Mouse (Mus musculus) heart, adult 9 months (tissue): ENCODE results near the gene 9330159F19Rik.

Source experiments
- DNase-seq, 2 experiments: peaks; one replicate each; pipeline ENCODE4 v3.0.0; 2022; ENCODE audit warnings: low spot score in 2 of 2

The 9330159F19Rik gene

DNA sequence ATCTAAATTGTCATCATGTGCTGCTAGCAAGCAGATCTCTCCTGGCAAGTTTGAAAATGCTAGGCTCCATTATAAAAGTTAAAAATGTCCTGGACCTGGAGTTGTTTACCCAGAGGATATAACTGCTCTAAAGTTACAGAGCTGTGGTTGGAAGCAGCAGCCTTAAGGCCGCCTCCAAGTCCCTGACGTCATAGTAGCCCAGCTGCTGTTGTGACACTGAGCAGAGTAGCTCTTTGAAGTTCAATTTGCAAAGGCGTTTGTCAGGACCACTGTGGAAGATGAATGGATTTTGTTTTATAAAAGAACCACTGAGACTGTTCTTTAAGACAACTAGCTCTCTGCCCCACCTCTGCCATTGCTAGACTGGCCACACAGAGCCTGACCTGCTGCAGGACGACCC is at the start of gene 9330159F19Rik:
Gene 9330159F19Rik (plus strand): TSS at position 154 of the 400 bp plus-strand sequence.
- peak; percentile 4 to 33 for DNase-seq

DNA sequence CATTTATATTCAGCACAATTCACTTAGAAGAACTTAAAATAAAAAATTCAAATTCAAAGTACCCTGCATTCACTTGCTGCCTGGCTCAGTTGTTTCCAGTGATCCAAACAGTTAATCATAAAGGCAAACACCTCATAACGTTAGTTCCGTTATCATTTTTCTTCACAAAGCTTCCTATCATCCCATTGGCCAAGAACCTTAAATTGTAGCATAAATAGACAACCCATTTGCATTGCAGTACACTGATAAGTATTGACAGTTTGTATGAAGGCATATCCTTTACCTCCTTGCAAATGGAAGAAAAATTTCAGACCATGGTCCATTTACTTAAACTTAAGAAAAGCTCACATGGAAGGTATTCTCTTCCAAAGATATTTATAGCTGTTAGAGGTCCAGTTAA is 49.7 kb upstream of the 9330159F19Rik start:
- no peak for DNase-seq

DNA sequence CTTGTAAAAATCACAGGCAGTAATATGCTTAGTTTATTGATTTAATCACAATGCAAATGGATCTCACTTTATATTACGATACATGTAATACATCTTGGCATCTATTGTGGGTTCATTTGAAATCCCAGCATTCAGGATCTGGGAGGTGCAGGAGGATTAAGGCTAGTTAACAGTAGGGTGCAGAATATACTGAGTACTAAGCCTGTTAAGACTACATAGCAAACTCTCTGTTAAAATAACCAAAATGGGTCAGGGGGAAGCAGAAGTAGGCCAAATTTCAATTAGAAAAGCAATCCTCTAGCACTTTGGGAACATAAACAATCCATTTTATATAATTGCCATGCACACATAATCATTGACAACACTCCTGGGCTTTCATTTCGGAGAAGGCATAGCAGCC is 37.6 kb upstream of the 9330159F19Rik start:
- no peak for DNase-seq

- no peak for DNase-seq
Observed at GRCm38 (mm10) chr10:29175656-29176055, 35.8 kb upstream of the 9330159F19Rik start.

DNA sequence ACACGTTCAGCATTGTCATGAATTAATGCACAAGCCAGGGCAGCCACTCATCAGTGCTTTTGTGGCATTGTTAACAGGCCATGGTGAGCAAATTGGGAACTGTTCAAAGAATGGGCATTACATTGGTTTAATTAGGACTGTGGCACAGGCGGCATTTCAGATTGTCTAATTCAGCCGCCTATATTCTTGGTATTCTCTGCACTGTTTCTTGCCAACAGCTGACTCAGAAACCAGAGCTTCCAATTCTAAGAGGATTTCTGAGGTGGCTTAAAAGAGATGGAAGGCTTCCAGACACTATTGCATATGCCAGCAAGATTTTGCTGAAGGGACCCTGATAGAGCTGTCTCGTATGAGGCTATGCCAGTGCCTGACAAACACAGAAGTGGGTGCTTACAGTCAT is 34.5 kb upstream of the 9330159F19Rik start:
- DNase-seq: no peak

- DNase-seq: no peak
Observed at GRCm38 (mm10) chr10:29178003-29178402, 33.4 kb upstream of the 9330159F19Rik start.

DNA sequence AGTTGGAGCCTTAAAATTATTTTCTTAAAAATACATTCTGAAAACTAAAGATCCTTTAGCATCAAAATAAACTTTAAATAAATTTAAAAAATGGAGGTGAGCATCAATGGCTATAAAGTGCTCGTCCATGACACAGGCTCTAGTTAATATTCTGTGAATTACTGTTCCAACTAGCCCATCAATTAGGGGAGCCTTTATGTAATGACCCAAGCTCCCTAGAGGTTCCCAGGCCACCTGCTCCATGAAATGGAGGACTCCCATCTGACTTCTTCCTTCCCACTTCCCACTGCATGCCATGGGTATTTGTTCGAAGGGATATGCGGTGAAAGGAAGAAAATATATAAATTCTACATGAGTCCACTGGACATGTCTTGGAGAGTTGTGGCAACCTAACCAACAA is 31.2 kb upstream of the 9330159F19Rik start:
- no peak for DNase-seq

- DNase-seq: no peak
Observed at GRCm38 (mm10) chr10:29181046-29181445, 30.4 kb upstream of the 9330159F19Rik start.

GRCm38 (mm10) chr10:29193769-29194168 is 17.6 kb upstream of the 9330159F19Rik start:
- DNase-seq: no peak

- no peak for DNase-seq
Observed at GRCm38 (mm10) chr10:29196811-29197210, 14.6 kb upstream of the 9330159F19Rik start.

DNA sequence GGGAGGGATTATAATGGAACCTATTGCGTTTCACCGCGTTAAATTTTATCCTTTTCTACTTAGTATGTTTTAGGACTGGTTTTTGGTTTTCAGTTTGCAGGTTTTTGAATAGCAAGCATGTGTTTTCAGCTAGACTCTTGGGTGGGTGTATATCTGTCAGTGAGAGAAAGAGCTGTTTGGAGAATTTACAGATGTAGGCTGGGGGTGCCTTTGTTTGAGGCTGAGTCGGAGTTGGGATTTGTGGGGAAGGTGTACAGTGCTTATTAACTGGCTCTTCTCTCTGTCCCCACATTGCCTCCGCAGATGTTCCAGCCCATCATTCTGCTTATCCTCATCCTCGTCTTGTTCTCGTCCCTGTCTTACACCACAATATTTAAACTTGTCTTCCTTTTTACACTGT is 12.8 kb upstream of the 9330159F19Rik start, which contains the start of gene Gm49353:
Gene Gm49353 (plus strand): TSS at position 313 of the 400 bp plus-strand sequence.
- DNase-seq: no peak

DNA sequence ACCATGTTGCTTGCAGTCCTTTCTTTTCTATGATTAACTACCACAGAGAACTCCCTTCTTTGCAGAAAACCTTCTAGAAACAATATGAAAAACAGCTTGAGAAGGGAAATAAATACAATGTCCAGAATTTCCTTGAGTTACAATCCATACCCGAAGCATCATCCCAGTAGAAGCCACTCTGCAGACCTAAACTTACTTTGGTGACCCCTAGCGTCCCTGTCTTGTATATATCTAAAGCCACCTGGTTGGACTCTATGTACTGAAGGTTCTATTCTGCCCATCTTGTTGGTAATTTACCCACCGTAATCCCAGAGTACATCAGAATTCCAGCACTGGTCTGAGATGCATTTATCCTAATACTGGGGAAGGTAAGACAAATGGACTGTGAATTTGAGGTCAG is 11.6 kb upstream of the 9330159F19Rik start:
- DNase-seq: no peak

DNA sequence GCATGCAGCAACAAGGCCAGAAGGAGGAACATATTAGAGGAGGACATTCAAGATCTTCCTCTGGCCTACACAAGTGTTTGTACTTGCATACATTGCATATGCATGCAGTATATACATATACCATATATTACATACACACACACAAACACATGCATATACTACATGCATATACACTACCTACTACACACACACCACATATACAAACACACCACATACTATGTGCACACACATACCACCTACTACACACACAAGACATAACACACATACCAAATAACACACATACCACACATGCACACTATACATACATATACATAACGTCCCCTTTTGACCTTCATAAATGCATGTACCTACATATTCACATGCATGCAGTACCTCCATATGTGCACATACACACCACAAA is 10.8 kb upstream of the 9330159F19Rik start:
- no peak for DNase-seq

DNA sequence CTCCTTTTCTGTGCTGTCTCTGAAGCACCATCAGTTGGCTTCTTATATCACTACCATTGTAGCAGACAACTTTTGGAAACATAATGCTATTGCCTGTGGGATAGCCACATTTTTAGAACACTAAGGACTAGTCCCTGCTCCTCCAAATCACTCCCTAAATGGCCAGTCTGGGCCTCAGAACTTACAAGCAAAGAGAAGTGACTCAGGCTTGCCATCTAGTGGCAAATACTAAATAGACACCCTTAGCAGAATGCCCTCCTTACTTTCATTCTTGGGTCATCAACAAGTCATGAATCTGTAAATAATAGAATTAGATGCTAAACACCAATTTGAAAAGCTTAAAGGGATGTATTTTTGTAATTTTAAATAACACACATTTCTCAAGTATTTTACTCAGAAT is 4.7 kb upstream of the 9330159F19Rik start:
- DNase-seq: no peak

DNA sequence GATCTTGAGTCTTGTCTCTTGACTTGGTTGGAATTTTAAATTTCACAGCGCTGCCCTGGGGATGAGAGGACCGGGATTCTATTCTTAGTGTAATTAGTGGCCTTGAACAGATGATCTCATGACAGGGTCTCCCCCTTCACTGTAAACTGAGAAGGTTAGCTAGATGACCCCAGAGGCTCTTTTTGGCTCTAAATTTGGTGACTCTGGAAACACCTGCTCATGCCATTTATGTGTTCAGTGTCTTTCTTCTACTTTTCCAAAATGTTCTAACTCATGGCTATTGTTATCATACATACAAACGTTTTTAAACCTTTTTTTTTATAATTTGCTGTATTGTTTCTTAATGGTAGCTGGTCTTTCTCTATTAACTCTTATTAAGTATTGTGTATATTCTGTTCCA is 2.7 kb upstream of the 9330159F19Rik start:
- DNase-seq: no peak

DNA sequence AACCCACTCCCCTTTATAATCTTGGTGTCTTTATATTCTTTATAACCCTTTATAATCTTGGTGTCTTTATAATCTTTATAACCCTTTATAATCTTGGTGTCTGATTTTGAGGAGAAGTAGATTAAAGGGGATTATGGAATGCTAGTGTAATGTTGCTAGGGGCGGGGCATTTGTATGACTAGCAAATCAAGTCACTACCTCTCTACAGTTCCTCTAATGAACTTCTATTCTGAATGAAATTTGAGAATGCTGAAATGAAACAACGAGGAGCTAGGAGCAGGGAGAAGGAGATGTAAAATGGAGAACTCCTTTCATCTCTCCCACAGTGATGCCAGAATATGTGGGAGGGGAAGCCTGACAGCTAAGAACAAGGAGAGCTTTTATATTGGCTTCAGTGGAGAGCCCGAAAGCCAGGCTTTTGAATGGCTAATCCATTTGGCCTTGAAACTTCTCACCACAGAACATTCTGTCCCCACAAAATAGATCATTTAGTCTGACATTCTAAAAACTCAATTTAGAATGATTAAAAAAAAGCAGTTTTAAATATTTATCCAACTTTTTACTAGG is 2.2 kb downstream of the 9330159F19Rik start:
- peak in 1 of 2 experiments; percentile 40 for DNase-seq

DNA sequence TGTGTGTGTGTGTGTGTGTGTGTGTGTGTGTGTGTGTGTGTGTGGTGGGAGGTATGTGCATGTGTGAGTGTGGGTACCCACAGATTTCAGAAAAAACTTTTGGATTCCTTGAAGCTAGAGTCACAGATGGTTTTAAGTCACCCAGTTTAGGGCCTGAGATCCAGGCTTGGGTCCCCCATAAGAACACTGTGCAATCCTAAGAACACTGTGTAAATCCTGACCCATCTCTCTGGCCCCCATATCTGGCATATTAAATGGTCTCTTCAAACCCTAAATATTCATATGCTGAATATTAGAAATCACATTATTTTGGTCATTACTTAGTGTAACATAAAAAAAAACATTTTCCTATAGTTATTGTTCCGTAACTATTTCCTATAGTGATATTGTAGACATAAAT is 5.6 kb downstream of the 9330159F19Rik start:
- no peak for DNase-seq

DNA sequence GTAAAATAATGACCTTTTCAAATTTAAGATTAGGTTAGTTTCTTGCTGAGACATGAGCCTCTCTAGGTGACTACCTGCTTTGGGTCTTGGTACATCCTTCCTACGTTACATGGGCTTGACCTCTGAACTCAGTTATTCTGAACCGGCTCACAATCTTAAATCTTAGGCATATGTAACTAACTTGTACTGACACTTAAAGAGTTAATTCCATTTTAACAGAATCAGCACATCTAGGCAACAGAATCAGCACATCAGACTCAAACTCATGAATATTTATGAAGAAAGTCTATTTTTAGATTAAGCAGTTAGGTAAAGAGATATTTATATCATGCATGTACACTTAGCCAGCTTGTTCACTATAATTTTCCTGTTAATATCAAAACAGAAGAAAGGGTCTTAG is 6.0 kb downstream of the 9330159F19Rik start:
- DNase-seq: no peak

- no peak for DNase-seq
Observed at GRCm38 (mm10) chr10:29225329-29225728, 13.9 kb downstream of the 9330159F19Rik start.

DNA sequence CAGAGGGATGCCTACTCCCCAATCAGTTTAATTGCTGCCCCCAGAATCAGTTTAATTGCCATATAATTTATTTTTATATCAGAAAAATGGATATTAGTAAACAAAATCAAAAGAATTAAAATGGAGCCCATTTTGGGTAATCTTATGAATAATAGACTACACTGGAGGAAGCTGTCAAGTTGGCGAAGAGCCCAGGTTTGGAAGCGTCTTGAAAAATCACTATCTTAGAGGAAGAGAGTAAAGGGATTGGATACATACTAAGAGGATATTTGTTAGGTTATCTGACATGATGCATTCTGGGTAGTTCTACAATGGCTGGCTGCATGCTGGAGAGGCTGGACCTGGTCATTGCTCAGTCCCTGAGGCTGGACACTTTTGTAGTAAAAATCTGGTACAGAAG is 19.8 kb downstream of the 9330159F19Rik start:
- no peak for DNase-seq
